Mouse (Mus musculus) adrenal gland, postnatal 4 days (tissue): ENCODE results near the gene Tnfaip8l3. TPM values are rescaled to one million over a fixed set of nuclear protein-coding genes. Genes with fewer than 3 reads are reported as not detected.
A peak's percentile ranks its signal among the peaks of the same experiment; 100 is the strongest.

Source experiments
- DNase-seq, 2 experiments: peaks; one replicate each; pipeline ENCODE4 v3.0.0; 2021 to 2022; ENCODE audit warnings: low spot score in 2 of 2, mixed read lengths in 2 of 2
- total RNA-seq, 2 experiments: library from RNA; stranded (reverse); gene quantifications; 2 replicates each; pipeline ENCODE4 v1.2.3; 2021

The Tnfaip8l3 gene
- total RNA-seq, 2 experiments from 2014 or later: 0.17 to 0.31 TPM

DNA sequence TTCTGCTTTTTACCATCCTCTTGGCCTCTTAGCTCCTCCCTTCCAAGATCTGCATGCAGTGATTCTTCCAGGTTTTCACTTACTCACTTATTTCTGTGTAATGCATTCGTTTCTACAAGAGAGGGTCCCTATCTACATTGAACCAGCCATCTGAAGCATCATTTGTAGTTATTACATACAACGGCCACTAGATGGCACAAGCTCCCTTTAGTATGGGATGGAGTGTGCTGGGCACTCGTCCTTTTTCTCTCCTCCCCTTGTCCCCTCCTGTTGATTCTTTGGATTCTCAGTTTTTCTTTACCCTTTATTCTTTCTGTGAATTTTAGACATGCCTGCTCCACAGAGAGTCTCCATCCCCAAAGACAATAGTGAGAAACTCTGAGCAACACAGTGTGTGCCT is 77.3 kb downstream of the Tnfaip8l3 start:
- no peak for DNase-seq

DNA sequence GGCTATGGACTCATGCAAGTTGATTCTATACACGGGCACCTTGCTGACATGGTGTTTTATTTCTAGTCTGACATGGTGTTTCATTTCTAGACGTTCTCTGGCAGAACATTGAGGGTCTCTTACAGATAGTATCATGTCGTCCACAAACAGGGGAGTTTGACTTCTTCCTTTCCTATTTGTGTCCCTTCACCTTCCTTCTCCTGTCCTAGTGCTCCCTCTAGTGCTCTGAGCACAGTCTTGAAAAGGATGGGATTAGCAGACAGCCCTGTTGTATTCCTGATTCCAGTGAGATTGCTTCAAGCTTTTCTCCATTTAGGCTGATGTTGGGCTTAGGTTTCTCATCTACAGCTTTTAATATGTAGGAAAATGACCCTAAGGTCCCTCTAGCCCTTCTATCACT is 81.2 kb downstream of the Tnfaip8l3 start:
- no peak for DNase-seq

DNA sequence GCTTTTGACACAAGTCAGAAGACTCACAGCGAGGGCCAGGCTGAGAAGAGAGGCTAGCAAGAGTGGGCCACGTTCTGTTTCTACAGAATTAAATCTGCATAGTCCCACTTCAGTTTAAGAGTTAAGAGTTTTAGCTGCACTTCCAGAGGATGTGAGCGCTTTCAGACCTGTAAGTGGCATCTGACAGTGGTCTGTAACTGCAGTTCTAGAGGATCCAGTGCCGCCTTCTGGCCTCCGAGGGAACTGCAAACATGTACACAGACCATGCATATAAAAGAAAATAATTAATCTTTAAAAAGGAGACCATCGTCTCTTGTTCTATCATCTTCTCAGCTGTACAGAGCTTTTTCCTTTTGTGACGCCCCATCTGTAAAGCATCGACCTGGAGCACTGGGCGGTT is 83.3 kb downstream of the Tnfaip8l3 start:
- DNase-seq: no peak

DNA sequence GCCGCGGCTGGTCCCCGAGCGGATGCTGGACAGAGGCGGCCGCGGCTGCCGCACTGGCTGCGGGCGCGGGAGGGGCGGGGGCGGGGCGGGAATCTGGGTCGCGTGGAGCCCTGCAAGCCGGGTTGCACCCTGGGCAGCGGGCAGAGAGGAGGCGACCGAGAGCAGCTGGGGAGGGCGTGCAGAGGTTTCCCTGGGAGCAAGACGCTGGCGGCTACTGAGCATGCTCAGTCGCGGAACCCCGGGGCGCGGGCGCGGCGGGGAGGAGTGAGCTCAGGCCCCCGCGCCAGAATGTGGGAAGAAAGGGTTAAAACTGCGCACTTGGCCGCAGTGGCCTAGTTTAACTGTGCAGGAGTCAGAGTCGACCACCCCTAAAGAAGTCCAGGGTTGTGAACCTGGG is 93.1 kb downstream of the Tnfaip8l3 start, which contains the start of gene Elmod1:
TSS of gene Elmod1 (minus strand) at position 180 of the 397 bp plus-strand sequence.
- DNase-seq: peak in 1 of 2 experiments; percentile 24

DNA sequence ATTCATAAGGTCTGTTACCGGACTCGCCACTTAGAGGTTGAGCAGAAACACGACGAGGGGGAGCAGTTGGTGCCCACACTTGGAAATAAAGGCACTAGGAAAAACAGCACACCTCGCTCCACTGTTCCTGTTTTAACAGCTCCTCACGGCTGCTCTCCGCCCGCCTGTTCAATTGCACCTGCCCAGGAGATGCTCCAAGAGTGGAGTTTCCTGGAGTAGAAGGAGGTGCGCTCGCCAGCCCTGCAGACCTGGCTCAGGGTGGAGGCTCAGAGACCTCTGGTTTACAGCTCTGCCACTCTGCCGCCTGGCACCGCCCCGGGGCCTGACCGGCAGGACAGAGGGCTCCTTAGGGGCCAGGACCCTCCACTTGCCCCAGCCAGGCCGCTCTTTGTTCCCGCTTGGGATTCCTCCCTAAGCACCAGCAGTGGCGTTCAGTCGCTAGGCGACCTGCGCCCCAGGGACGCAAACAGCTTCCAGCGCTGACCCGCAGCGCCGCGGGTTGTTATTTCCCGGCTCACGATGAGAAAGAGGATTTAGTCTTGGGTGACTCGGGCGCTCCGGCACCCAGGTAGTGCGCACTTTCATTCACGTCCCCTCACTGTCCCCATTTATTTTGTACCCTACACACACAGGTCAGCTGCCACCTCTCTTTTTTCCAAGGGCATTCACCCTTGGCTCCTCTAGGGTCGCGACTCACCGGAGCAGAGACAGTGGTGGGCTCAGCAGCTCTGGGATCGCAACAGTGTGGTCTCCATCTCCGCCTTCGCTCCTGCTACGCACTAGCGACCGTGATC is 93.7 kb downstream of the Tnfaip8l3 start:
- DNase-seq: no peak

DNA sequence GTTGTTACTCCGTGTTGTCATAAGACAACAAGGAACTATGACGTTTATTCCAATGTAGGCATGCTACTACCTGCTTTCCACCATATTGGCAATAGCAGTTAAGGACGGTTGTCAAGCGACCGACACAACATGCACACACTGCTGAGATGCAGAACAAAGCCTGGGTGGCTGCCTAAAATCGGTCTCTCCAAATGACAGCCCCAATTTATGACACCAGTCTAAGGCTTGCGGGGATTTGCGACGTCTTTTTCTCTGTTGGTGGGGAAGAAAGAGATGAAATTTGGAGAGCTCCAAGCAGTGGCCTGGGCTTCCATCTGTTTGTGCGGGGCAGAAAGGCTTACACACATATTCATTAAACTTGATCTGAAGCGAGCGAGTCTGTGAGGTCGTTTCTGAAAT is 94.3 kb downstream of the Tnfaip8l3 start:
- no peak for DNase-seq

Other genes with a start within 250 kb of the Tnfaip8l3 start
- 1 to 10 TPM; 5.4 to 5.5 TPM for gene Sln, start 218.2 kb downstream of the Tnfaip8l3 start, total RNA-seq
- 1 to 10 TPM; 4.0 to 5.4 TPM for gene Elmod1, start 93.1 kb downstream of the Tnfaip8l3 start, total RNA-seq
- gene Cyp19a1, start 199.7 kb upstream of the Tnfaip8l3 start, total RNA-seq: not detected
- gene Gldn, start 218.1 kb upstream of the Tnfaip8l3 start, total RNA-seq: 1 to 10 TPM; 1.9 to 2.2 TPM